Mouse (Mus musculus) cerebellum, adult 8-10 months (tissue): Measurements from ENCODE around the gene Hdhd5.

ENCODE experiments used
- DNase-seq: peaks from one replicate; pipeline ENCODE4 v3.0.0; 2022

Gene Hdhd5

DNA sequence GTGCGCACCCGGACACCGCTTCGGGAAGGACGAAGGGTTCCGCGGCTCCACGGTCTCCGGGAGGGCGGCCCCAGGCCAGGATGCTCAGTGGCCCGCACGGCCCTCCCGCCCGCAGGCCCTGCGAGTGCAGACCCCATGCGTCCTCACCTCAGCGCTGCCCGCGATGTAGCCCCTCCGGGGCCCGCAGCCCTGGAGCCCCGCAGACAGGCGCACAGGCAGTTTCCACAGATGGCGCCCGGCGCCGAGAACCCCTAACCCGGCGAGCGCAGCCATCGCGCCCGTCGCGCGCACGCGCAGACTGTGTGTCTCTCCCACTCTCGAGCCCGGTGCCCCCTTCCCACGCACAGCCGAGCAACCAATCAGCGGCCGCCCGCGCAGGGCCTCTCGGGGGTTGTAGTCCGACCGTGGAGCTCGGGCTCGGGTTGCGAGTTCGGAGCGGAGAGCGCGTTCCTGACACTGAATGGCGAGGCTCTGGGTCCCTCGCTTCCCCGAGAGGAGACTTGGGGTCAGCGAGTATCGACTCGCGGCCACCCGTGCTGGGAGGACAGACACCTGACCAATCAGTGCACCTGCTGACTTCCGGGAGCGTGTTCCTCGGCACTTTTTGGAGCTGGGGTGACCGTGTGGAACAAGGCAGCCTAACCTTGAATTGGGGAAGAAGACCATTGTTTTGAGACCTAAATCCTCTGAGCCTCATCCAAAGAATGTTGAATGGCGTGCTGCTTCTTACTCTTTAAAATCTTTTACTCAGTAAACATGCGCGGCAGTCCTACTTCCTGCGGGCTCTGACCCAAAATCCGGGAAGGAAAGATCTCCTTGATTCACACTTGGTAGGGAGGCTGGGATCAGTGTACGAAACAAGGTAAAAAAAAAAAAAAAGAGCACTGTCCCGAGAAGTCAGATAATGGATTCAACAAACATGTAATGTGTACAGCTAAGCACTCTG lies at the start of gene Hdhd5:
Hdhd5 (minus strand) TSS at position 300 of the 946 bp plus-strand sequence.
- DNase-seq = peak; percentile 93

DNA sequence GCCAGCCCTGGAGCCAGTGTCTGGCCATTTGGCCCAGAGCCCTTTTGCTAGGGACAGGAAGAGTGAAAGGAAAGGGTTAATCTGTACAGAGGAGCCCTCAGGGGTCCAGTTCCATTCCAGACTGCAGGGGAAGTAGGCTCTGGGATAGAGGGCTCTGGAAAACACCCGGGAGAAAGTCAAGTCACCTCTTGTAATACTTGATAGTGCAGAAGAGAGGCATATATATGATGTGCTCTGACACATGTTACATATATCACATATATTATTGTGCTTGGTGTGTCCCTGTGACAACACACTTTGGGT lies 49.5 kb upstream of the Hdhd5 start:
- no peak for DNase-seq

DNA sequence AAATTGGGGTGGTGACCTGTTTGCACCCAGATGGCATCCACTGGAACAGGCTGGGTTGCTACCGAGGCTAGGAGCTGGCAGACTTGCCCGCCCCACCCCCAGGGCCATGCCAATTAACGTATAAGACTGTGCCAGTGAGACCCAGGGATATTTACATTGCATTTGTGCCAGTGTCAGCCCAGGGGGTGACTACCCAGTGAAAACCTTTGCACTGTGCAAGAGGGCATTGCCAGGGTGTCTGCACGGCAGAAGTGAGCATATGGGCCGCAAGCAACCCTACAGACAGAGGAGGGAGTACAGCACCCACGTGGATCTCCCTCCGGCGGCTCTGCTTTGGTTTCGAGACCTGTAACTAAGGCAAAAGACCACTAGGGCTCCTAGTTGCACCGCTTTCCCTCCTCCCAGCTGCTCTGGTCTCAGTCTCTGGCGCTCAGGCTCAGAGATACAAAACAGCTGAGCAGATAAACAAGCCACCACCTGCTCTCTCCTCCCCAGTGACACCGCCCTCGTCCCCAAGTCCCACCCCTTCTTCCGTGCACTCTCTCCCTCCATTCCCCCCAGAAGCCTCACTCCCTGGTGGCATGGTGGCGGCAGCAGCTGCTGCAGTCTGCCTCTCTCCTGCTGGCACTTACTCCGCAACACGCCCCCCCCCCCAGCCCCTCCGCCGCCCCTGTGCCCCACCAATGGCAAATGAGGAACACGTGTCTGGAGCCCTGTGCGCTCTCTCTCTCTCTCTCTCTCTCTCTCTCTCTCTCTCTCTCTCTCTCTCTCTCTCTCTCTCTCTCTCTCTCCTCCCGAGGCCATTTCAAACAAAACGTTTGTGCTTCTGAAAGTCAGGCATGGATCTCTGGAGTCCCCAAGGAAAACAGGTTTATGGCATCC lies 49.0 kb upstream of the Hdhd5 start:
- DNase-seq = peak; percentile 50

DNA sequence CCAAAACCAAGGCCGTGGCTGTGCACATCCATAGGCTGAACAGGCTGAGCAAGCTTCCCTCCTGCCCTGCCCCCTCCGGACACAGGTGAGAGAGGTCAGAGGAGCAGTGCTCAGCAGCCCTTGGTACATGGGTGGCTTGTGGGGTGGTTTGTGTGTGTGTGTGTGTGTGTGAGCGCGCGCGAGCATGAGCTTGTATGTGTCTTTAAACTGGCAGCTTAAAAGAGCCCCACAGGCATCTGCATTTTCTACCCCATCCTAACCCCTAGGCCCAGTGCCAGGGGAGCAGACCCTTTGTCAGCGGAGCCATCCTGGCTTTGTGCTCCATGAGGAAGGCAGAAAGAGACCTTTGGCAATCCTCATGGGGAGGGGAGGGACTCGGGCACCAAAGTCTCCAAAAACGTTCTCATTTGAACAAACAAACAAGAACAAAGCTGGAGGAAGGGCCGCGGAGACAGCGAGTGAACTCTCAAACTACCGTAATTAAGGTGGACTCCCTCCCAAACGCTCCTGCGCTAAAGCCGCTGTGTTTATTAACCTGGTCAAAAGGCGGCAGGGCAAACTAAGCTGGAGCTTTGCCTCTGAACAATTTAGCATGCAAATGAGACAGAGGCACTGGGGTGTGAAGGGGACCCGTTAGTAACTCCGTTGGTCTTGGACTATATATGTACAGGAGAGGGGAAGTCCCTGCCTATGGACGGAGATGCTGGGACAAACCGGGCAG lies 48.2 kb upstream of the Hdhd5 start:
- DNase-seq = peak; percentile 18

DNA sequence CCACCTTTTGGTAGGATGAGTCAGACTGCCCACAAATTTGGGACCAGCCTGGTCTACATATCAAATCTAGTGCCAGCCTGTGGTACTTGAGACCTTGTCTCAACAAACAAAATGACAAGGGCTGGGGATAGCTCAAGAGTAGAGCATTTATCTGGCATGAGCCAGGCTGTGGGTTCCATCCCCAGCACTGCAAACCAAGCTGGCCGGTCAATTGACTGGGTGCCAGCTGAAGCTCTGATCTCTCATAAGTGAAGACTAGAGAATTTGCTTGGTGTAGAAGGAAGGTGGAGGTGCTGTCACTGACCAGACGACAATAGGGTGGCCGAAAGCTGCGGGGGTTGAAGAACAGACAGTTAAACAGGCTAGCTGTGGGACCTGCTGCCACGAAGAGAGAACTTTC lies 47.4 kb upstream of the Hdhd5 start:
- DNase-seq = no peak

DNA sequence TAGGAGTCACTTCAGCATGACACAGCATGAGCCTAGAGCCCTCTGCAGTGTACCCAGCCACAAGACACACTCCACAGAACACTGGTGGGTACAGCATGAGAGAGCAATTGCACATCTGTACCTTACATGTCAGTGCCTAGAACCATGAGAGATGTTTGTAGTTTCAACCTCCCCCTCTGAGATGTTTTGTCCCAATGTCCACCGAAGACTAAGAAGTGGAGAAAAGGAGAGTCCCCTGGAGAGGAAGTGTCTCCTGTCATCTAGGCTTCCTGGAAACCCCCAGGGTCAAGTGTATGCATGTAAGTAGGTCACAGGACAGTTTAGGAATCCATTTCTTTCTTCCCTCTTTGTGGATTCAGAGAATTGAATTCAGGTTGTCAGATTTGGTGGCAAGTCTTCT lies 41.3 kb upstream of the Hdhd5 start:
- no peak for DNase-seq

DNA sequence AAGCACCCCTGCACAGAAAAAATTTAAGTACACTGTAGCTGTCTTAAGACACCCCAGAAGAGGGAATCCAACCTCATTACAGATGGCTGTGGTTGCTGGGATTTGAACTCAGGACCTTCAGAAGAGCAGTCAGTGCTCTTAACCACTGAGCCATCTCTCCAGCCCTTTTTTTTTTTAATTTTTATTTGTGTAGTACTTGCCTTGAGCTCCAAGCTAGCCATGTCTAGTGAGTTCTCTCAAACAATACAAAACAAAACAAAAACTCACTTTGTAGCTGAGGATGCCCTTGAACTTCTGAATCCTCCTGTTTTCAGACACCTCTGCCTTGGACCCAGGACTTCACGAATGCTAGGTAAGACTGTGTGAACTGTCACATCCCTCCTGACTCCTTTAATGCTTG lies 37.1 kb upstream of the Hdhd5 start:
- DNase-seq = no peak

DNA sequence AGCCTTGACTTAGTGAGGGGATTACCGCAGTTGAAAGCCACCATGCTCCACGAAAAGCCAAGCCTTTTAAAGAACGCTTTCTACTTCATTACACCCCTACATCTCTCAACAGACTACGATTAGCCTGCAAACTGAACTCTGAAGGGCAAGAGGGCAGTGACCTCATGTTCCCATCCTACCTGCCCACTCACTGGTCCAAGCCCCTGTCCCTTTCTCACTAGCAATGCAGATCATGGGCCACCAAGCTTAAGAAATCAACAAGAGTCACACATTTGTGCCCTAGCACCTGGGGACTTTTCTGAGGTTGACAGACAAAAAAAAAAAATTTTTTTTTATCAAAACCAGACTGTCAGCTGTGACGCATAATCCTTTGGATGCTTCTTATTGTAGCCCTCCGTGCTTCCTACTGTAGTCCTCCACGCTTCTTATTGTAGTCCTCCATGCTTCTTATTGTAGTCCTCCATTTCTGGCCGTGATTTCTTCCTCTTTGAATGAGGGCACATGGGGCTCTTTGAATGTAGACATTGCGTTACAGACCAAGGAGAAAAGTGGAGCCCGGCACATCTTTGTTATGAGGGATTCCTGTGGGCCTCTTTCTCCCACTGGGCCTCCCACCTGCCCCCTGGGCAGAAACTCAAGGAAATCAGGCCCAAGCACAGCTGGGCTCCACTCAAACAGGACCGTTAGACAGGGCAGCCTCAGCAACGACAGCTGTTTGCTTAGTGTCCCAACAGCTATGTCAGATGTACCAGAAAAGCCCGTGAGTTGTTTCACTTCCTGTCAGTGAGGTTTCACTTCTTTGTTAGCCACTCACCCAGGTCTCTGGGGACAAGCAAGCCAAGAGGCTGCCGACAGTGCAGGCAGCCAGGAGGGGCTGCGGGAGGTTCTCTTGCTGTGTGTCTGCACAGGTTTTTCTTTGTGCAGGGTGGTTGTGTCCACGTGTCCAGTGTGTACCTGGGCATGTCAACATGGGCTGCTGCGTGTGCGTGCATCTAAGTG lies 36.1 kb upstream of the Hdhd5 start:
- DNase-seq = no peak

DNA sequence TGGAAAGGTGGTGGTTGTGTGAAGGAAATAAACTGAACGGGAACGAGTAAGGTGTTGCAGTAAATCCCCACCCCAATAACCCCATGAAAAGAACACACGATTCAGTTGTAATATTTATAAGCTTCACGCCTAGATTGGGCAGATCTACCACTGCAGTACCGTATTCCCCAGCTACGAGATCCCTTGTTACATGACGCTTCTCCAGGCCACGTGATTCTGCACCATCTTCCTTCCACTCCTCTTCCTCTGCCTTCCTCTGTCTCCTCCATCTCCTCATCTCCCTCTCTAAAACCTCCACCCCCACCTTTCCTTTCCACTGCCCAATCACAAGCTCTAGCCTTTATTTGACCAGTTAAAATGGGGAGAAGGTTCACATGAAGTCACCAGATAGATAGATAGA lies 25.5 kb upstream of the Hdhd5 start:
- no peak for DNase-seq

DNA sequence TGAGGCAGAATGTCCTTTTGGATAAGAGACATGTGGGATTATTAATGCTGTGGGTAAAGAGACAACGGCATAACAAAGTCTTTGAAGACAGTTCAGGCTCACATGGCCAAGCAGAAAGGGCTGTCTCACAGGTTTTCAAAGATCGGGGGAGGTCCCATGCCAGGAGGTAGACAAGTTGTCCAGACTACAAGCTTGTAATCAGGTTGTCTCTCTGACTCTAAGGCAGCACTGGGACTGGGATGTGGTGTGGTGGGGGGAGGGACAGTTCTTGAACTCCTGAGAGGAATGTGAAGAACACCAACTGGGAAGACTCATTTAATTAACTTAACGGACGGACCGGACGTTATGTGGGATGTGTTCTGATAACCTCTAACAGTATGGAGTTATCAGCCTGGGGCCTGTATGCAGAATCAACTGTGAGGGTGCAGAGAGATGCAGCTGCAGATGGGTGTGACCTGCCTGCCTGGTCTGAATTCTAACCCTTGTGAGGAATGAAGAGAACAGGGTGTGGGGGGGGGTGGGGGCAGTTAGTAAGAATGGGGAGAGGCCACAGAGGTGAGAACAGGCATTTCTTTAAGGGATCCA lies 25.0 kb upstream of the Hdhd5 start:
- DNase-seq = no peak

DNA sequence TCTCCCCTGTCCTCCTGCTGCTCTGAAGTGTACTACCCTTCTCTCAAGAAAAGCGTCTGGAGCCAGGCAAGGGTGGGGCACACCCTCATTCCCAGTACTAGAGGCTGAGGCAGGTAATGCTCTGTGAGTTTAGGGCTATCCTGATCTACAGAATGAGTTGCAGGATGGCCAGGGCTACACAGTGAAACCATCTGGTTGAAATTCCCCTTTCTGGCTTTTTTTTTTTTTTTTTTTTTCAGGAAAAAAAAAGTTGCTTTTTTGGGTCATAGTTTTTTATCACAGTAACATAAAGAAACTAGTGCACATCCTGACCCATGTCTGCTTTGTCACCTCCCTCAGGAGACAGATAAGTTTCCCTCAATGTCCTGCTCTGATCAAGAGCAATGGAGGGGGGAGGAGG lies 24.0 kb upstream of the Hdhd5 start:
- no peak for DNase-seq

DNA sequence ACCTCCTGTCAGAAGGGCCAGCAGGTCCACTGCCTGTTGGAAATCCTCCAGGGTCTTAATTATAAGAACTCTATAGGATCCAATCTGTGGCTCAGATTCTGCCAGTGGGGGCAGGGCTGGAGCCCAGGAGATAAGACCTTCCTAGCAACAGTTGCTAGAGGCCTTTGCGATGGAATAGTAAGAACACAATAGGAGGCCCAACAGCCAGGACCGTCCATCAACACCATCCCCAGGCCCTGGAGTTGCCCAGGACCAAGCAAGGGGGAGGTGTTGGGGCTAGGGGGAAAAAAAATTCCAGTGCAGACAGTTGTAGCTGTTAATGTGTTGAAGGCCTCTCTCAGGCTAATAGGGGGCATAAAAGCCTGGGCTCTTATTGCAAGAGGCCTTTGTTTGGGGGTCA lies 19.1 kb upstream of the Hdhd5 start:
- DNase-seq = no peak

DNA sequence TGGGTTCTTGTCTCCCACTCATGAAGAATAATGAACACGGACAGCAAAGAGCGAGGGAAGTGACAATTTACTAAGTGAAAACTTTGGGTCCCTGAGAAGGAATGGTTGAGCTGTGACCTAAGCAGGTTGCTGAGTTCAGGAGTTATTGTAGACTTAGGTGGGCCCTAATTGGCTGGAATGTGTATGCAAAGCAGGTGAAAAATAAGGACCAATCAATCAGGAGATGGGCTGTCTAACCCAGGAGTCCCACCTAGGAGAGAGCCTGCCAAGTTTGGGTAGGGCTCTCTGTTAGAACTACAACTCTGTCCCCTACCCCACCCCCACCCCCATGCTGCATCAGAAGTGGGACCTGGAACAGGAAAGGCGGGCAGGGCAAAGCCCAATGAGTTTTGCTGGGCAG lies 17.5 kb upstream of the Hdhd5 start:
- DNase-seq = no peak

DNA sequence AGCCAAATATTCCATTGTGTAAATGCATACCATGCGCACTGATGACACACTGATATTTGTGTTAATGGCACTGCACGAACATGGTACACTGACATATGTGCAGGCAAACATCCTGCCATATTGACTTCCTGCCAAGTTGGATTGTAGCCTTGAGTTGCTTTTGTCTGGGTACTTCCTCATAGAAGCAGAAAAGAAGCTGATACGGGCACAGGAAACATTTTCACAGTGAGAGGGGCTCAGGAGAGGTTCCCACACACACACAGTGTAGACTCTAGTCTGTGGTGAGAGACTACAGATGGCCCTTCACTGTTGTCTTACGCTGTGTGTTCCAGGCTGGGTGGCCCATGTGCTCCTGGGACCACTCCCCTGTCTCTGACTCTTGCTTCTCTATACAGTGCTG lies 15.9 kb upstream of the Hdhd5 start:
- no peak for DNase-seq

DNA sequence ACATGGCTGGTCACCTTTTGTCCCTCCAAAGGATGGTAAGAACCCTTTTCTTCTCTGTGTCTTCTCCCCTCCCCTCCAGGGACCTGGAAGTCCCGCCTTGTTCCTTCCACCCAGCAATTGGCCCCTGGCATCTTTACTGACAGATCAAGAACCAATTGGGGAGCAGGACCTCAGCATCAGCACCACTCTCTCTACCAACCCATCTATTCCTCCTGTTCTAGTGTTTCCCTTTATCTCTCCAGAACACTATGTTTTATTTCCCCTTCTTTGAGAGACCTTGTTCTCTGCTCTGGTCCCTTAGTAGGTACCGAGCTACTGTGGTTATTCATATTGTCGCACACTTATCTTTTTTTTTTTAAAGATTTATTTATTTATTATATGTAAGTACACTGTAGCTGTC lies 15.2 kb upstream of the Hdhd5 start:
- DNase-seq = no peak

DNA sequence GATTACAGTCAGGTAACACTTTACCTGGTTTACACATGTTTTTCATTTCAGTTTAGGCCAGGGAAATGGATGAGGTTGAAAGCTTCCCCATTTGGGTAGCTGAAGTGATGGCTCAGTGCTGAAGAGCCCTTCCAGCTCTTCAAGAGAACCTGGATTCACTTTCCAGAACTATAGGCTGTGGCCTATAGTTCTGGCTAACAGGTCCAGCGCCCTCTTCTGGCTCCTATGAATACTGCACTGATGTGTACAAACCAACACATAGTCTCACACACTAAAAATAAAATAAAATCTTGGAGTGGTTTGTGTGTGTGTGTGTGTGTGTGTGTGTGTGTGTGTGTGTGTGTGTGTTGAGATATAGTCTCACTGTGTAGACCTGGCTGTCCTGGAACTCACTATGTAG lies 10.9 kb upstream of the Hdhd5 start:
- no peak for DNase-seq

DNA sequence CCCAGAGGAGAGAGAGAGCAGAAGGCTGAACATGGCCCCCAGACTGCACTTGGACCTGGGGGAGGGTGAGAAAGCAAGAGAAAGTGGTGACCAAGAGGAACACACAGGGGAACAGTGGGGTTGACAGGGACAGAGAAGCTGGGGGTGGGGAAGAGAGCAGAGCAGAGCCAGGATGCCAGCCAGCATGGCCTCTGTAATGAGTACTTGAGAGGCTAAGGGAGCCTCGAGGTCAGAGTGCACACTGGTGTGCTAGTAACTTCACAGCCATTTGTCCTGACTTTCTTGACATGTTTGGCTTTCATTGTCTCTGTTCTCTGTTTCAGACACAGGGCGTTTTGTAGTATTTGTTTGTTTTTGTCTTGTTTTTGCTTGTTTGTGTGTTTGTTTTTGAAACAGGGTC lies 10.3 kb upstream of the Hdhd5 start:
- DNase-seq = no peak

DNA sequence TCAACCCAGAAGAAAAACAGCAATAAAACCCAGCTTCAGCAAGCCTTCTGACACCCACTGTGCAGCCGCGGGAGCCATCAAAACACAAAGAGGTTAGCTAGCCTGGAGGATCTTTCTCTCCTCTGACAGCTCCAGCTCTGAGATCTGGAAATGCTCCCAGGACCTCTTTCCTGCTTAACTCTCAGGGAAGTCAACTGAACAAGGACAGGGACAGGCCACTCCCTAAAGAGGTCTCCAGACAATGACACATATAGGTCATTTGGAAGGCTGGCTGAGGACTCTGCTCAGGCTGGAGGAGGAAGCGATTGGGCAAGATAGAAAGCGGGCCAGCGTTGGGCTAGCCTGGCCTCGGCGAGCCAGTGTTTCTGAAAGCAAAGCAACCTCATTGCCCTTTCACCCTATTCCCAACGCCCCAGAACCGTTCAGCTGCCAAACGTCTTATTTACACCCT lies 8.7 kb upstream of the Hdhd5 start:
- DNase-seq = no peak

DNA sequence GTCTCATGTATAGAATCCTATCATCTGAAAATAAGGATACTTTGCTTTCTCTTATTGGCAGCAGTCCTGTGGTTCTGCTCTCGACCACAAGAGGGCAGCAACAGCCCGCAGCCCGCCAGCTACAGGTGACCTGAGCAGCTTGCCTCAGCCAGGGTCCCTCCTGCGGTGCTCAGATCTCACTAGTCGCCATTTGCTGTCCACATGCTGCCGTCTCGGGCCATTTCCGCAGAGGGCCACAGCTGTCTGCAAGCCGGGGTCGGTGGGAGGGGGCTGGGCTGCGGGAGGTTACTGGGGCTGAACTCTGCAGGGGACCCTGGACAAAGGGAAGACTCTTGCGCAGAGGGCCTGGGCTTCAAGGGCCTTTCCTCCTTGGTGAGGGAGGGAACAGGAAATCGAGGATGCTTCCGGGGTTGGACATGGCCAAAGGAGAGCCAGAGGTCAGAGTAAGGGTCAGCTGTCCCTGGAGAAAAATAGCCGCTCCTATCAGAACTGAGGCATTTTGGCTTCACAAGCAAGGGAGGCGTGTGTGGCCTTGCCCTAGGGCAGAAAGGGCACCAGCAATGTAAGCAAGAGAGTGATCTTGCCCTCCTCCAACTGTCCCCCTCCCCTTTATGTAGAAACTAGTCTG lies 8.1 kb upstream of the Hdhd5 start:
- DNase-seq = peak; percentile 76

DNA sequence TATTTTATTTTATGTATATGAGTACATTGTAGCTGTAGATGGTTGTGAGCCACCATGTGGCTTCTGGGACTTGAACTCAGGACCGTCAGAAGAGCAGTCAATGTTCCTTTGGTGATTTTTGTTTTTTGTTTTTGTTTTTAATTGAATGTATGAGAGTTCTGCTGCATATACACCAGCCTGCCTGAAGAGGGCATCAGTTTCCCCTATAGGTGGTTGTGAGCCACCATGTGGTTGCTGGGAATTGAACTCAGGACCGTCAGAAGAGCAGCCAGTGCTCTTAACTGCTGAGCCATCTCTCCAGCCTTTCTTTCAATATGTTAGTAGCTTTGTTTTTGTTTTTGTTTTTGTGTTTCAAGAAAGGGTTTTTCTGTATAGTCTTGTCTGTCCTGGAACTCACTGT lies 5.2 kb upstream of the Hdhd5 start:
- DNase-seq = no peak

DNA sequence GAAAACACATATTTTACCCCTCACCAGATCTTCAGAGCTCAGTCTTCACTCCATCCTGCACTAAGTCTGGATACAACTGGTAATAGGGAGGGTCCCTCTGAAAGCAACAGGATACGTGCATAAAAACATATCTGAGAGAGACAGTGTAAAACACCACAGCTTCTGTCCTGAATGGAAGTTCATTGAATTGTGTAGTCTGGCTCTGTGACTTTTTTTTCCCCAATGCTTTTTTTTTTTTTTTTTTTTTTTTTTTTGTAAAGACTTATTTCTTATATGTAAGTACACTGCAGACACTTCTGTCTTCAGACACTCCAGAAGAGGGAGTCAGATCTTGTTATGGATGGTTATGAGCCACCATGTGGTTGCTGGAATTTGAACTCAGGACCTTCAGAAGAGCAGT lies 1.5 kb upstream of the Hdhd5 start:
- DNase-seq = no peak
